Mouse (Mus musculus): ENCODE results near the gene 4930578G10Rik. TPM values are rescaled to one million over a fixed set of nuclear protein-coding genes. Genes with fewer than 3 reads are reported as not detected.

Gene 4930578G10Rik
- total RNA-seq, 2 experiments from 2014 or later = not detected

Other genes starting within 250 kb of the 4930578G10Rik start
- gene Fam205a2, start 207.4 kb upstream of the 4930578G10Rik start, total RNA-seq (2021) = not detected
- gene Gm10591, start 123.3 kb upstream of the 4930578G10Rik start, total RNA-seq (2021) = not detected
- gene Gm2564, start 105.8 kb upstream of the 4930578G10Rik start, total RNA-seq (2021) = under 1 TPM; 0.68 to 0.81 TPM
- gene Ccl27b, start 80.3 kb upstream of the 4930578G10Rik start, total RNA-seq (2021) = not detected
- gene Il11ra2, start 73.7 kb upstream of the 4930578G10Rik start, total RNA-seq (2021) = not detected
- not detected for gene Ccl19, start 21.0 kb downstream of the 4930578G10Rik start, total RNA-seq (2021)
- 10 to 100 TPM; 10.4 to 14.7 TPM for gene Ccl21a, start 38.4 kb downstream of the 4930578G10Rik start, total RNA-seq (2021)
- not detected for gene Fam205a1, start 118.3 kb downstream of the 4930578G10Rik start, total RNA-seq (2021)
- not detected for gene Gm12394, start 121.2 kb downstream of the 4930578G10Rik start, total RNA-seq (2021)
- 1 to 10 TPM; 1.3 TPM for gene Fam205c, start 138.7 kb downstream of the 4930578G10Rik start, total RNA-seq (2021)
- gene Phf24, start 181.1 kb downstream of the 4930578G10Rik start, total RNA-seq (2021) = 10 to 100 TPM; 15.2 to 23.1 TPM
- 10 to 100 TPM; 82.4 to 91.9 TPM for gene Dnajb5, start 214.3 kb downstream of the 4930578G10Rik start, total RNA-seq (2021)
- gene 1700022I11Rik, start 234.1 kb downstream of the 4930578G10Rik start, total RNA-seq (2021) = not detected

Measured in heart, postnatal 4 days (tissue).